Mouse (Mus musculus) intestine, embryonic 15.5 days (tissue): ENCODE data around the gene Capn8. TPM values are rescaled to one million over a fixed set of nuclear protein-coding genes. Genes with fewer than 3 reads are reported as not detected.

Experiments used
- ATAC-seq: fragments of 200-750 bp; cut with Nextera tagmentation; 2 replicates; pipeline ENCODE4 v1.8.0; 2017; ENCODE audit warnings: moderate TSS enrichment, moderate library complexity
- H3K27ac ChIP-seq: fragments of 300-500 bp; sonication (generic); 2 replicates; pipeline ENCODE4 v1.5.1; 2015; ENCODE audit warnings: mild to moderate bottlenecking, inconsistent platforms
- H3K27me3 ChIP-seq: fragments of 300-500 bp; sonication (generic); replicated peaks from 2 replicates; pipeline ENCODE4 v1.6.1; 2015; ENCODE audit warnings: inconsistent platforms
- H3K36me3 ChIP-seq: fragments of 300-500 bp; sonication (generic); 2 replicates; pipeline ENCODE4 v1.6.1; 2015; ENCODE audit warnings: inconsistent platforms
- H3K4me1 ChIP-seq: fragments of 300-500 bp; sonication (generic); replicated peaks from 2 replicates; pipeline ENCODE4 v1.6.1; 2015; ENCODE audit warnings: inconsistent platforms
- H3K4me2 ChIP-seq: fragments of 300-500 bp; sonication (generic); replicated peaks from 2 replicates; pipeline ENCODE4 v1.6.1; 2015; ENCODE audit warnings: mild to moderate bottlenecking, inconsistent platforms
- H3K4me3 ChIP-seq: fragments of 300-500 bp; sonication (generic); replicated peaks from 2 replicates; pipeline ENCODE4 v1.5.1; 2015; ENCODE audit warnings: inconsistent platforms
- H3K9ac ChIP-seq: fragments of 300-500 bp; sonication (generic); 2 replicates; pipeline ENCODE4 v1.6.1; 2015; ENCODE audit warnings: inconsistent platforms
- H3K9me3 ChIP-seq: fragments of 300-500 bp; sonication (generic); 2 replicates; pipeline ENCODE4 v1.6.1; 2016; ENCODE audit warnings: inconsistent platforms
- whole genome bisulfite sequencing: fragments of 180-500 bp; shearing (Covaris S2); methylation state at CpG from one replicate; pipeline ENCODE4 v1.1.7; 2015; 5-methylcytosine and 5-hydroxymethylcytosine counted together
- polyA plus RNA-seq: library from polyadenylated mRNA; unstranded; fragments of >200 nt; fragmentation: Nextera tagmentation; extraction: Ambion mirVana; gene quantifications from 2 replicates; pipeline ENCODE4 v1.2.1, GENCODE M21; 2015

Capn8 gene
- polyA plus RNA-seq, 1 experiment from 2014 or later: 2.5 TPM

GRCm38 (mm10) chr1:182559530-182559929 is 5.3 kb upstream of the Capn8 start:
- Histone ChIP-seq H3K9me3 (no peaks in the 10 kb centered on the region), H3K4me3 (no peak overlapping the region), H3K4me1 (0 out of 2 replicates have a peak, but pooled peaks cover 11% of the 10 kb centered on the region), H3K36me3 (no peaks in the 10 kb centered on the region), H3K9ac (no peak overlapping the region), H3K27me3 (no peaks in the 10 kb centered on the region), H3K4me2 (no peak overlapping the region), H3K27ac (no peak overlapping the region)
- no peak for ATAC-seq
- 83% methylated on average over 11 of the region's 11 CpGs for WGBS

GRCm38 (mm10) chr1:182560390-182561098 is 4.3 kb upstream of the Capn8 start:
- ATAC-seq: no peak
- H3K36me3 ChIP-seq: no peaks in the 10 kb centered on the region
- WGBS: 17% methylated on average over 3 of the region's 3 CpGs

DNA sequence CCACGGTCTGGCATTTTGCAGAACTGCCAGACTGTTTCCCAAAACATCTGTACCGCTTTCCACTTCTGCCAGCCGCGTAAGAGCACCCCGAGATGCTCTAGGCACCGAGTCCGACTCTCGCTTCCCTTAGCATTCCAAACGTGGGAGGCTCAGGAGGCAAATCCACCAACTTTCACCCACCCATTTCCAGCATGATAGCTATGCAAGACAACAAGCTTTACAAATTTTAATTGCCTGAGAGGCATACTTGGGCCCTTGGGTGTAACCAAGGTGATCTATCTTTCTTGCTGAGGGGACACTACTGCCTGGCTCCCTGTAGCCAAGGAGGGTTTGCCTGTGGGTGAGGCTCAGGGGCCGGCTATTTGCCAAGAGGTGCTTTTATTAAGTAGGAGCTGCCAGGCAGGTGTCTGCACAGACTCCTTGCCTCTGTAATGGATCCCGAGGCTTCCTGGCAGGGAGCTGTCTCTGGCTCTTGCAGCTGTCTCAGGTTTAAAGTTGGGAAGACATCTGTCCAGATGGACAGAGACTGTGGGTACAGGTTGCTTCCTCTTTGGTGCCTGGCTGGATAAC is 2.8 kb upstream of the Capn8 start:
- no peak overlapping the region for H3K4me3 ChIP-seq
- H3K9ac ChIP-seq: no peak overlapping the region
- H3K4me2 ChIP-seq: peak overlapping the region; percentile 46; the same call in 1 of the 2 replicates
- H3K9me3 ChIP-seq: no peaks in the 10 kb centered on the region
- ATAC-seq: no peak
- H3K27ac ChIP-seq: peak overlapping the region; percentile 13
- 0 out of 2 replicates have a peak, but pooled peaks cover 11% of the 10 kb centered on the region for H3K4me1 ChIP-seq
- WGBS: 70% methylated on average over 11 of the region's 11 CpGs
- H3K27me3 ChIP-seq: no peaks in the 10 kb centered on the region
- no peaks in the 10 kb centered on the region for H3K36me3 ChIP-seq

More at GRCm38 (mm10) chr1:182560390-182561098, 4.3 kb upstream of the Capn8 start:
- no peak overlapping the region for H3K4me3 ChIP-seq
- H3K9me3 ChIP-seq: no peaks in the 10 kb centered on the region
- H3K4me2 ChIP-seq: no peak overlapping the region
- H3K27ac ChIP-seq: no peak overlapping the region
- H3K4me1 ChIP-seq: 0 out of 2 replicates have a peak, but pooled peaks cover 11% of the 10 kb centered on the region
- H3K9ac ChIP-seq: no peak overlapping the region
- H3K27me3 ChIP-seq: no peaks in the 10 kb centered on the region

DNA sequence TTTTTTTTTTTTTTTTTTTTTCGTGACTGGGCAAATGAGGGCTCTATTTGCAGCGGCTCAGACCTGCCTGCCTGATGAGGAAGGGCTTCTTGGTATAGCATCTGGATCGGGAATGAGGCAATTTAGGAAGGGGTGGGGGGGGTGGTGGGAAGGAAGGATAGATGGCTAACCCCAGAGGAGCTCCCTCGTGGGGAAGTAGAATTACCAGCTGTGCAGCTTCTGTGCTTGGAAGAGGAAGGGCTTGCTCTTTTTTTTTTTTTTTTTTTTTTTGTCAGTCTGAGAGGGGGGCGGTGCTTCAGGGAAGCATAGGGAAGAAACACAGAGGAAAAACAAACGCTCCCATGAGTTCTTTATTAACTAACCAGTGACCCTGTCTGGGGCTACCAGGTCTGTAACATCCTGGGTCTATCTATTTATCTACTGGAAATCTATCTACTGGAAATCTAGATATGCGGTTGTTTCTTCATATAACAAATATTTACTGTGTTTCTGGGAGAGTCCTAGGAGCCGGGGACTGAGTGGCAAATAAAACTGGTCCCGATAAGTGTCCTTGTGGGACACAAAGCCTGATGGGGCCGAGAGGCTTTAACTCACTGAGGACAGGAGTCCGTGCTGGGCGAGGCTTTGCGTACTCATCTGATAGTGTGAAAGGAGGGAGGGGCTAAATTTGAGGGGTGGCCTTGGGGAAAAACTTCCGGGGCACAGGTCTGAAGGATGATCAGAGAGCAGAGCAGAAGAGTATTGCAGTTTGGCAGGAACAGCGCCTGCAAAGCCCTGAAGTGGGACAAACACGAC is 2.0 kb upstream of the Capn8 start:
- Histone ChIP-seq H3K27me3 (no peaks in the 10 kb centered on the region), H3K4me3 (no peak overlapping the region), H3K27ac (peak overlapping the region; percentile 8), H3K4me1 (0 out of 2 replicates have a peak, but pooled peaks cover 11% of the 10 kb centered on the region), H3K9ac (no peak overlapping the region), H3K4me2 (peak overlapping the region; percentile 46), H3K9me3 (no peaks in the 10 kb centered on the region), H3K36me3 (no peaks in the 10 kb centered on the region)
- whole genome bisulfite sequencing: 24% methylated on average over 16 of the region's 16 CpGs
- ATAC-seq: peak; percentile 55

- Histone ChIP-seq H3K4me2 (peak overlapping the region; percentile 18; the same call in 1 of the 2 replicates), H3K9me3 (no peaks in the 10 kb centered on the region), H3K4me1 (0 out of 2 replicates have a peak, but pooled peaks cover 11% of the 10 kb centered on the region), H3K9ac (no peak overlapping the region), H3K4me3 (no peak overlapping the region), H3K27ac (peak overlapping the region; percentile 11; the same call in 1 of the 2 replicates), H3K27me3 (no peaks in the 10 kb centered on the region), H3K36me3 (no peaks in the 10 kb centered on the region)
- no peak for ATAC-seq
- WGBS: 81% methylated on average over 6 of the region's 6 CpGs
These were observed 586 bp downstream of the Capn8 start for GRCm38 (mm10) chr1:182565351-182565835.

- 0 out of 2 replicates have a peak, but pooled peaks have one; percentile 21 for ATAC-seq
- Histone ChIP-seq H3K4me1 (peaks cover 13% of the 10 kb centered on the region), H3K27me3 (no peaks in the 10 kb centered on the region), H3K9ac (no peak overlapping the region), H3K27ac (no peak overlapping the region), H3K9me3 (no peaks in the 10 kb centered on the region), H3K4me3 (no peak overlapping the region), H3K36me3 (no peaks in the 10 kb centered on the region), H3K4me2 (no peak overlapping the region)
- 57% methylated on average over 3 of the region's 3 CpGs for WGBS
These were observed 6.3 kb downstream of the Capn8 start for GRCm38 (mm10) chr1:182571148-182571547.

- Histone ChIP-seq H3K9me3 (no peaks in the 10 kb centered on the region), H3K4me1 (peaks cover 13% of the 10 kb centered on the region), H3K27ac (no peak overlapping the region), H3K9ac (no peak overlapping the region), H3K4me2 (no peak overlapping the region), H3K27me3 (no peaks in the 10 kb centered on the region), H3K36me3 (no peaks in the 10 kb centered on the region), H3K4me3 (no peak overlapping the region)
- ATAC-seq: no peak
- WGBS: 86% methylated on average over 11 of the region's 11 CpGs
These were observed 7.2 kb downstream of the Capn8 start for GRCm38 (mm10) chr1:182571973-182572372.

DNA sequence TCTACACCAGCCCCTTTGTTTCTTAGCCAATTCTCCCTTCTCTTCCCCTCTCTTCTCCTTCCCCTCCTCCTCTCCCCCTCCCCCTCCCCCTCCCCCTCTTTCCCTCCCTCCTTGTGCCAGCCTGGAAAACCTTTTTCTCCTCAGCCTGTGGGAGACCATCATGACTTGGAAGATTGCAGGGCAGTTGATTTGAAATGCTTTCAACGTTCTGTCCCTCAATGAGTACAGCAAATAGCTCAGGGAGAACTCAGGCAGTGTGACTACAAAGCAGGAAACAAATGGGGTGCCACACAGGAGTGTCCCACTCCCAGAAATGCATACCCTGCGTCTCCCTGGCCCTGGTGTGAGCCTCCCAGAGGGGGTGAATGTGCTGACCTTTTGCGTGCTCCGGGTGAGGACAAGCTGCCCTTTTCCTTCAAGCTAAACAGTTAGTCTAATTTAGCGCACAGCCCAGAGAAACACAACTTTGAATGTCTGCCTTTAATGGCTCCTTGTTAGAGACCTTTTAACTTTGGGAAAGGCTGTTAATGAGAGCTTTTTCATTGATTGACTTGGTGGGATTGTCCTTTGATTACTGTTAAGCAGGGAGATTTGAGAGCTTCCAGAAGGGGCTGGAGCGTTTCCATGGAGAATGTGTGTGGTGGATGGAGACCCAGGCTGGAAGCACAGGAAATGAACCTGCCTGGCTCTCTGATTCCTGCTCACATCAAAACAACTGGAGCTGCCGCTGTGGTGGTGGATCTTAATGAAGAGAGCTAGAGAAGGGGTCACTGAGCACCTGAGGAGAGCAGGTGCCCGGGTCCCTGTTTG is 9.3 kb downstream of the Capn8 start:
- no peak overlapping the region for H3K9ac ChIP-seq
- ATAC-seq: no peak
- H3K27ac ChIP-seq: no peak overlapping the region
- no peaks in the 10 kb centered on the region for H3K27me3 ChIP-seq
- H3K4me2 ChIP-seq: no peak overlapping the region
- no peaks in the 10 kb centered on the region for H3K36me3 ChIP-seq
- no peak overlapping the region for H3K4me3 ChIP-seq
- no peaks in the 10 kb centered on the region for H3K9me3 ChIP-seq
- 27% methylated on average over 8 of the region's 8 CpGs for WGBS
- peaks cover 13% of the 10 kb centered on the region for H3K4me1 ChIP-seq

DNA sequence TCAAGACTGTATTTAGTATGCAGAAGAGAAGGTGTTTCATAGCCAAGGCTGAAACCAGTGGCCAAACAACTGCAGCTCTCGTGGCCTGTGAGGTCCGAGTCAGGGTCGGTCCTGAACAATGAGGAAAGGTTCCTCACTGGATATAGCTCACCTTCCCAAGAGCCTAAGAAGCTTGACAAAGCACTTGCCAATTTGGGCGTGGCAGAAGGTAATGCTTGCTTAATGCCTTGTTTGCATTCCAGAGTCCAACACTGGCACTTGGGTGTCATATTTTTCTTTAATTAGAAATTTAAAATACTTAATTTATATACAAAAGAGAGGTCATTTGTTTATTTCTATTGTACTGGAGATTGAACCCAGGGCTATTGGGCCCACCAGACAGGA is 9.9 kb downstream of the Capn8 start:
- no peaks in the 10 kb centered on the region for H3K36me3 ChIP-seq
- peak; percentile 83 for ATAC-seq
- 48% methylated on average over 4 of the region's 4 CpGs for WGBS
- H3K9me3 ChIP-seq: no peaks in the 10 kb centered on the region
- no peak overlapping the region for H3K27ac ChIP-seq
- H3K9ac ChIP-seq: no peak overlapping the region
- no peaks in the 10 kb centered on the region for H3K27me3 ChIP-seq
- peaks cover 13% of the 10 kb centered on the region for H3K4me1 ChIP-seq
- H3K4me2 ChIP-seq: no peak overlapping the region
- H3K4me3 ChIP-seq: no peak overlapping the region

DNA sequence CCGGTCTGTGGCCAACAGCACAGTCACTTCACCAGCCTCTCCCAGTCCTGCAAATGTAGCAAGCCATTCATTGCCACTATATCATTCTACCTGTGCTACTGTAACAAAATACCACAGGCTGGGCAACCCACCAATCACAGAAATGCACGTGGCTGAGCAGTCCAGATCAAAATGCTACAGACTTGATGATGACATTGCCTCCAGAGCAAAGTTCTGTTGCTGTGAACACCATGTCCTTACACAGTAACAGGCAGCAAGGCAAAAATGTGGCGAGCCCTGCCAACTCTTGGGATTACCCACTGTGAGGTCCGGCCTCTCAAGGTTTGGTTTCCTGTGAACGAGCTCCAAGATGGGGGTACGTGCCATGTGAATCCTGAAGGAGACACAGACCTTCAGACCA is 19.4 kb downstream of the Capn8 start:
- Histone ChIP-seq H3K36me3 (no peaks in the 10 kb centered on the region), H3K27me3 (no peaks in the 10 kb centered on the region), H3K9me3 (no peaks in the 10 kb centered on the region), H3K9ac (no peak overlapping the region), H3K4me2 (no peak overlapping the region), H3K27ac (no peak overlapping the region), H3K4me1 (0 out of 2 replicates have a peak, but pooled peaks cover 8% of the 10 kb centered on the region), H3K4me3 (no peak overlapping the region)
- 94% methylated on average over 6 of the region's 6 CpGs for WGBS
- ATAC-seq: no peak

GRCm38 (mm10) chr1:182585162-182585840 is 20.5 kb downstream of the Capn8 start:
- Histone ChIP-seq H3K27me3 (no peaks in the 10 kb centered on the region), H3K4me1 (0 out of 2 replicates have a peak, but pooled peaks cover 8% of the 10 kb centered on the region), H3K27ac (no peak overlapping the region), H3K9me3 (no peaks in the 10 kb centered on the region), H3K36me3 (no peaks in the 10 kb centered on the region), H3K9ac (peak overlapping the region; percentile 29; the same call in 1 of the 2 replicates), H3K4me3 (peak overlapping the region; percentile 28), H3K4me2 (peak overlapping the region; percentile 68)
- peak; percentile 90 for ATAC-seq
- WGBS: 16% methylated on average over 16 of the region's 16 CpGs
